14 mouse cellular contexts compared by ENCODE assay signal in the genomic region with DNA sequence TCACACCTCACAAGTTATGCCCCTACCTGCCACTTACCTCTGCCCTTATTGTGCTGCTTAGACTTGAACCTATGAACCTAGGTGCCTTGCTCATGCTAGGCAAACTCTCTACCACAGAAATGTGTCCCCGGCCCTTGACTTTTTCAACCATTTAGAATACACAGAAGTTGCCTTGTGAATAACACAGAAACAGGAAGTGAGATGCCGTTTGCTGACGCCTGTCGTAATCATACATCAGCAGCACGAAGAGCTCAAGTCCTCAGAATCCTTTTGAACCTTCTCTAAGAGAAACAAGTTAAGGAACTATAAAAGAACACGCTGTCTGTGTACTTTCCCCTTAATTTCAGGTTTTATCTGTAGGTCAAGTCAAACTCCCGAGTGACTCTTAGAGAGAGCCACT. TPM values are rescaled to one million over a fixed set of nuclear protein-coding genes. Genes with fewer than 3 reads are reported as not detected.
DNase-seq lines count a peak whose midpoint lies in the region; TF ChIP-seq lines count a peak whose summit lies in the region.
"Had no signal": no experiment of that assay in that cellular context is flagged by ENCODE, and none has a peak within 500 bp of the region (broad histone marks: within the 10 kb centered on the region; RNA-seq: fewer than 3 reads in every experiment).

No protein-coding gene starts in this region.

- H3K27me3 ChIP-seq in MEL (ENCODE audit: control insufficient read depth in 1 of 2, insufficient read depth in 2 of 2, low read length in 2 of 2), result no peaks in the 10 kb centered on the region
- no peaks in the 10 kb centered on the region for H3K27me3 ChIP-seq in splenic B cell, adult 2 months (ENCODE audit: control insufficient read depth, insufficient read depth, low read length, poor library complexity, severe bottlenecking)
- H3K27me3 ChIP-seq: forebrain, embryonic 13.5 days; liver, embryonic 13.5 days had no signal

- H3K9ac ChIP-seq in MEL (ENCODE audit: control insufficient read depth, low read depth, low read length, poor library complexity, severe bottlenecking), result peak overlapping the region; percentile 54
- H3K9ac ChIP-seq: forebrain, embryonic 13.5 days; liver, embryonic 13.5 days had no signal

- H3K4me1 ChIP-seq in MEL (ENCODE audit: control insufficient read depth in 1 of 2, insufficient read depth in 2 of 2, low read length in 2 of 2), result peaks cover 1 to 4% of the 10 kb centered on the region in 2 experiments; a peak in 3 of 4 replicates
- H3K4me1 ChIP-seq: forebrain, embryonic 13.5 days; hindbrain, embryonic 10.5 days had no signal

- H3K4me3 ChIP-seq in MEL (ENCODE audit: control insufficient read depth in 1 of 2, insufficient read depth in 1 of 2, low read depth in 2 of 2, low read length in 2 of 2), result peak overlapping the region; percentile 29 to 36
- H3K4me3 ChIP-seq: forebrain, embryonic 13.5 days; hindbrain, embryonic 10.5 days; liver, embryonic 13.5 days had no signal

- no peak for TF ChIP-seq RAD21 in MEL (IDR thresholded peaks at IDR 0.05; ENCODE audit: low read depth, low read length)

- peak; percentile 46 for DNase-seq in thymus, postnatal 0 days (ENCODE audit: low spot score)
- DNase-seq in thymus, postnatal 10 days (ENCODE audit: low spot score in 2 of 2), result no peak
- DNase-seq in MEL (ENCODE audit: low read depth, low spot score), result peak; percentile 90
- DNase-seq in lung, postnatal 25 days (ENCODE audit: low spot score), result peak; percentile 45
- peak; percentile 58 for DNase-seq in splenic B cell, adult 2 months (ENCODE audit: low read depth, low spot score)
- no peak for DNase-seq in kidney, adult 18-20 months
- no peak for DNase-seq in adrenal gland, adult 18-20 months (ENCODE audit: low spot score in 2 of 2)
- DNase-seq: adrenal gland, adult 2 months; cerebellum, adult 18-20 months; kidney, postnatal 14 days; layer of hippocampus, adult 9-11 months; liver, embryonic 13.5 days had no signal

- peak in 1 of 2 experiments; percentile 59; a peak in 1 of 4 replicates for TF ChIP-seq EP300 in MEL (IDR thresholded peaks at IDR 0.05; ENCODE audit: low read depth in 1 of 2, low read length in 2 of 2)

- H3K27ac ChIP-seq in MEL (ENCODE audit: control insufficient read depth, low read depth, low read length), result peak overlapping the region; percentile 83
- H3K27ac ChIP-seq: forebrain, embryonic 13.5 days; hindbrain, embryonic 10.5 days; liver, embryonic 13.5 days had no signal

- H3K9me3 ChIP-seq in MEL (replicated peaks; ENCODE audit: insufficient read depth, low read length), result no peaks in the 10 kb centered on the region
- H3K9me3 ChIP-seq: forebrain, embryonic 13.5 days; hindbrain, embryonic 10.5 days; liver, embryonic 13.5 days had no signal

- TF ChIP-seq CTCF in MEL (IDR thresholded peaks at IDR 0.05 in 2 of 3, conservative IDR thresholded peaks at IDR 0.05 in 1 of 3; ENCODE audit: control insufficient read depth in 1 of 3, insufficient read depth in 1 of 3, low read depth in 2 of 3, low read length in 3 of 3, poor library complexity in 1 of 3, severe bottlenecking in 1 of 3), result no peak

- peak in 1 of 2 experiments; percentile 48; a peak in 1 of 4 replicates for TF ChIP-seq POLR2A in MEL (IDR thresholded peaks at IDR 0.05; ENCODE audit: control insufficient read depth in 1 of 2, insufficient read depth in 1 of 2, low read depth in 1 of 2, low read length in 2 of 2, poor library complexity in 1 of 2)

- peaks cover 0 to 4% of the 10 kb centered on the region in 2 experiments; a peak in 1 of 4 replicates for H3K36me3 ChIP-seq in MEL (ENCODE audit: control insufficient read depth in 1 of 2, insufficient read depth in 2 of 2, low read length in 2 of 2)
- no peaks in the 10 kb centered on the region for H3K36me3 ChIP-seq in splenic B cell, adult 2 months (ENCODE audit: control insufficient read depth, insufficient read depth, low read length, poor library complexity, severe bottlenecking)
- H3K36me3 ChIP-seq: hindbrain, embryonic 10.5 days; liver, embryonic 13.5 days had no signal

- no peaks in the 10 kb centered on the region for H3K79me2 ChIP-seq in MEL (ENCODE audit: control insufficient read depth, insufficient read depth, low read length, poor library complexity)

TF ChIP-seq in MEL, 35 proteins besides CTCF, POLR2A, EP300 and RAD21:
- TF ChIP-seq TCF12 (IDR thresholded peaks at IDR 0.05; ENCODE audit: low read depth, low read length), result no peak
- TF ChIP-seq BHLHE40 (IDR thresholded peaks at IDR 0.05; ENCODE audit: borderline replicate concordance, low read depth, low read length), result no peak
- TF ChIP-seq ELF1 (IDR thresholded peaks at IDR 0.05; ENCODE audit: low read depth, low read length), result peak; percentile 73
- peak; percentile 46; the same call in 1 of the 2 replicates for TF ChIP-seq HCFC1 (IDR thresholded peaks at IDR 0.05; ENCODE audit: low read depth, low read length)
- peak; percentile 57 for TF ChIP-seq SIN3A (IDR thresholded peaks at IDR 0.05; ENCODE audit: low read length)
- TF ChIP-seq SMC3 (IDR thresholded peaks at IDR 0.05; ENCODE audit: low read depth, low read length), result peak; percentile 9; the same call in 1 of the 2 replicates
- TF ChIP-seq NELFE (IDR thresholded peaks at IDR 0.05; ENCODE audit: low read depth, low read length), result peak; percentile 23; the same call in 1 of the 2 replicates
- TF ChIP-seq GATA1 (IDR thresholded peaks at IDR 0.05; ENCODE audit: low read depth, low read length), result 0 out of 2 replicates have a peak, but pooled peaks have one; percentile 21
- TF ChIP-seq TBP (IDR thresholded peaks at IDR 0.05; ENCODE audit: low read depth, low read length), result peak; percentile 57
- TF ChIP-seq KAT2A (conservative IDR thresholded peaks at IDR 0.05; ENCODE audit: low read depth, low read length), result no peak
- TF ChIP-seq MYC (IDR thresholded peaks at IDR 0.05; ENCODE audit: low read depth, low read length), result 0 out of 2 replicates have a peak, but pooled peaks have one; percentile 24
- no peak for TF ChIP-seq MYB (IDR thresholded peaks at IDR 0.05; ENCODE audit: low read depth, low read length)
- TF ChIP-seq MAX (IDR thresholded peaks at IDR 0.05; ENCODE audit: low read length), result peak; percentile 58; the same call in 1 of the 2 replicates

RNA-seq across cellular contexts. Expression of gene Jak2, which starts 41.7 kb away (rescaled TPM):
- 15.8 and 16.7 TPM in 2 replicates for polyA plus RNA-seq in thymus, postnatal 0 days (2015; fragmentation: Nextera tagmentation; extraction: Ambion mirVana)
- 26.4 and 32.8 TPM in 2 replicates for total RNA-seq in MEL (2012; rRNA removed)
- polyA plus RNA-seq in MEL (2012; ENCODE audit: insufficient read depth in 1 of 2, insufficient read length in 2 of 2, low read depth in 1 of 2, low replicate concordance in 2 of 2, missing spikeins in 1 of 2), result 10 to 100 TPM; 30.2 to 78.6 TPM
- total RNA-seq in adrenal gland, adult 18-20 months (2021), result 10 to 100 TPM; 13.0 to 18.2 TPM

Comparison
In these comparisons a context has a peak if more than half of its experiments do, and no peak if none do; other contexts are left out.
1. DNase-seq: peak in thymus, postnatal 0 days (single experiment), MEL (single experiment), lung, postnatal 25 days (single experiment) and splenic B cell, adult 2 months (single experiment); none in thymus, postnatal 10 days (0 of 2), kidney, adult 18-20 months (single experiment) and adrenal gland, adult 18-20 months (0 of 2).